Mouse (Mus musculus) left cerebral cortex, adult 8-10 months (tissue): ENCODE results near the gene Mrpl45. TPM values are rescaled to one million over a fixed set of nuclear protein-coding genes. Genes with fewer than 3 reads are reported as not detected.

Experiments
- DNase-seq, 2 experiments: peaks; one replicate each; pipeline ENCODE4 v3.0.0; 2022; ENCODE audit warnings: low spot score in 2 of 2
- total RNA-seq, 4 experiments: library from RNA; stranded (reverse); gene quantifications; 2 replicates each; pipeline ENCODE4 v1.2.4; 2022

Mrpl45 gene
- total RNA-seq, 4 experiments from 2014 or later: 22.5 to 27.2 (median 24.9) TPM

- DNase-seq: no peak
These were observed 16.0 kb downstream of the Mrpl45 start for GRCm38 (mm10) chr11:97331231-97332190.

GRCm38 (mm10) chr11:97333044-97333443, 17.5 kb downstream of the Mrpl45 start:
- no peak for DNase-seq

DNA sequence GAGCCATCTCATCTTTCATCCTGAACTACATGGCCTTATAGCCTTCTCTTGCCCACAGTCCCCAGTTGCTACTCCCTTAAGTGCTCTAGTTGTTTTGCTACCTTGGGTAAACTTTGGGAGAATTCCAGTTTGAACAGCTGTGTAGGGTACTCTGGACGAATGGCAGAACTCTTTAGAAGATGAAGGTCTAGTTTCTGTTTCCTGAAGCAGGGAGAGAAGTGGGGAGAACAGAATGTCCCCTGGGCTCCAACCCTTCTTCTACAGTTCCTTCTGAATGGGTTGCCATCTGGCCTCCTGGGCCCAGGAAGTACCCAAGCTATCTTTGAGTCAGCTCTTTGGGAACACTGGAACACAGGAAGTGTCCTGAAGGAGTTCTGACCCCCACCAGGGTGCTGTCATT, 18.4 kb downstream of the Mrpl45 start:
- no peak for DNase-seq

DNA sequence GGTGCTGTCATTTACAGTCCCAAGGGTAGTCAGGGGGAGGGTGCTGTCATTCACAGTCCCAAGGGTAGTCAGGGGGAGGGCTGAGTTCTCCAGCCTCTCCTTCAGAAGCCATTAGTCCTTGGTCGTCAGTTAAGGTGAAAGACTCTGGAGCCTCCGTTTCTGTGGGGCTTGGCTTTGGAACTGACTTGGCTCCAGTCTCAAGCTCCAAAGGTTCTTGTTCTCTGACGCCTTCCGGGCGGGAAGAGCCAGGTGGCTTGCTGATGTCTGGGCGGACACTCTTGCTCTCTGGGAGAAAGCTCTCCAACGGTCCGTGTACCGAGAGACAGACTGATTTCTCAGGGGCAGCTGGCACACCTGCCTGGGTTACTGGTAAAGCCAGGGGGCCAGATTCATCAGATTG, 18.9 kb downstream of the Mrpl45 start:
- no peak for DNase-seq

DNA sequence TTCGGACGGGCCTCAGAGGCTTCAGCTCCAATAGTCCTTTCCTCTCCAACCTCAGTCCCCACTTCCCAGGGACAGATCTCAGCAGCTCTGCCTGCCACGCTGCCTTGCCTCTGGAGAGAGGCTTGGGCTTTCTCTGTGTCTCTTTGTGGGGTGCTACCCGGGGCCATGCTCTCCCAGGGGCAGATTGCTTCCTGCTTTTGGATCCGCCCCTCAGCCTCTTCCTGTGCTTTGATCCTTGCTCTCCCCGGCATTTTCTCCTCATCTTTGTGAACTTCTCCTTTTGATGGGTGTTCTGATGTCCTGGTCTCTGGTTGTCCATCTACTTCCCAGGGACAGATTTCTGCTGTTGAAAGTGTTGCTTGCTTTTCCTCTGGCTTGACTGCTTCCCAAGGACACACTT, 20.7 kb downstream of the Mrpl45 start:
- no peak for DNase-seq

DNA sequence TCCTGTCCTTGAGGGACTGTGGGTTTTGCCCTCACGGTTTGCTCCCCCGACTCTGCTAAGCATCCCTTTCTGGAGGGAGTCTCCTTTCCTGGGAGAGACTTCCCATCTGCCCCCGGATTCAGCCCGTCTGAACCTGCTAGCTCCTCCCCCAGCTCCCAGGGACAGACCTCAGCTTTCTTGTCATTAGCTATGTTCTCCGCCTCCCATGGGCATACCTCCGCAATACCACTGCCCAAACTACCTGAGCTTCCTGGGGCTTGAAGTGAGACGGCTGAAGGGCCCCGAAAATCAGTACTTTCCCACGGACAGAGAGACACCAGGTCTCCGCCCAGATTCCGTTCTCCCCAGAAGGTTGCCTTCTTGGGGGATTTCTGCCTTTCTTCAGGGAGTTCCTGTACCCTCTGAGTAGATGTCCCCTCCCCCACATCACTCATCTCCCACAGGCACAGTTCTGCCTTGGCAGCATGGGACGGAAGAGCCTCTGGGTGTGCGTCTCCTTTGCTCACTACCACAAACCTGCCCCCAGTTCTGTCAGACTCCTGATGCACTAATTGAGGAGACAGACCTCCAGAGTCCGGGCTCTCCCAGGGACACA, 21.3 kb downstream of the Mrpl45 start:
- no peak for DNase-seq

DNA sequence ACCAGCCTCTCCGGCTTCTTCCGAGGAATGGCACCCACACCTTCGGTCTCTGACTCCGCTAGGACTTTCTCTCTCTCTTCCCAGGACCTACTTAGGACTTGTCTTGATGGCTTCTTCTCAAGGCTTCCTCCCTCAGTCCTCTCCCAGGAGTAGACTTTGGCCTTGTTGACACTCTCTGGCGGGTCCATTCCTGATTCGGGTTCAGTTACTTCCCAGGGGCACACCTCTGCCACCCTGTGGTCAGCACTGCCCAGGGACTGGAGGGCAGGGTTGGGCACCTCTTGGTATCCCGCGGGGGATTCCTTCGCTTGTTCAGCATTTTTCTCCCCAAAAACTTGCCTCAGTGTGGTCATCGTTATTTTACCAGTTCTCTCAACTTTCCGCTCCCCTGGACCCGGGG, 21.8 kb downstream of the Mrpl45 start:
- DNase-seq: no peak

DNA sequence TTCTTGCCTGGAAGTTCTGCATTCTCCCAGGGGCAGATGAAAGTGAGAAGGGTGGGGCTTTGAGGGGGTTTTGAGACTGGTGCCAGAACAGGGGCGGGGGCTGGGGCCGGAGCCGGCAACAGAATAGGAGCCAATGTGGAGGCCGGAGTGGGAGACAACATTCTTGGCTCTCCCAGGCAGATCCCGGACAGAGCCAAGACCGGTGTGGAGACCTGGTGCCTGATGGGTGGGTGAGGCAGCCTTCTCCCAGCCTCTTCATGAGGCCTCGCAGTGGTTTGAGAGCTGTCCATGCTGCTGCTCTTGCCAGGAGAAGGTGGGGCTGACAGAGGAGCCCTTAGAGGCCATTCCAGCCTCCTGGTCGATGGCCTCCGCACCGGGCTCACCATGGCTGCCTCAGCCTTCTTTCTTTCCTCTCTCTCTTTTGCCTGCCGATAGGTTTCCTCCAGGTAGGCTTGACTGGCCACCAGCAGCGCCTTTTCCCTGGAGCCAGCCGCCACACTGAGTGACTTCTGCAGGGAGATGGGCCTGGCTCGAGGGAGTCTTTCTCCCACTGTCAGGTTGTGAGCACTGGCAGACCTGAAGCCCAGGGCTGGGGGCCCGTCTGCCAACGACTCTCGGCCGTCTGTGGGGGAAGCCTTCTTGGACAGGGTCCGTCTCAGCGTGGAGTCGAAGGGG, 22.9 kb downstream of the Mrpl45 start:
- DNase-seq: no peak

GRCm38 (mm10) chr11:97338977-97339315, 23.4 kb downstream of the Mrpl45 start:
- no peak for DNase-seq

GRCm38 (mm10) chr11:97343175-97343574, 27.7 kb downstream of the Mrpl45 start:
- DNase-seq: no peak

DNA sequence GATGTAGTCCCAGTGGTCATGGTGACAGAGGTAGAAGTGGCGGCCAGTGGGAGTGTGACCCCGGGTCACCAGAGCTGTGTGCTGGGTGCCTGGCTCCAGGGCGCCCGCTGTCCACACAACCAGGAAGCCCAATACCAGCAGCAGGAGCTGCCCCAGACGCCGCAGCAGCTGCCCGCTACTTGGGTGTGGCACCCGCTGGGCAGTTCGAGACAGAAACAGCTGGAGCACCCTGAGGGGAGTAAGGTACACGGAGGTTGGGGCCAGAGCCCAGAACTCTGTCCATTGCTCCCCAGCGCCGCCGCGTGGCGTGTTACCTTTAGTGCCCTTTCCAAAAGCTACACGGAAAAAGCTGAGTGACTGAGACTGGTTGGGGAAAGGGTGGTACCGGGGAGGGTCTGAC, 28.1 kb downstream of the Mrpl45 start:
- no peak for DNase-seq

DNA sequence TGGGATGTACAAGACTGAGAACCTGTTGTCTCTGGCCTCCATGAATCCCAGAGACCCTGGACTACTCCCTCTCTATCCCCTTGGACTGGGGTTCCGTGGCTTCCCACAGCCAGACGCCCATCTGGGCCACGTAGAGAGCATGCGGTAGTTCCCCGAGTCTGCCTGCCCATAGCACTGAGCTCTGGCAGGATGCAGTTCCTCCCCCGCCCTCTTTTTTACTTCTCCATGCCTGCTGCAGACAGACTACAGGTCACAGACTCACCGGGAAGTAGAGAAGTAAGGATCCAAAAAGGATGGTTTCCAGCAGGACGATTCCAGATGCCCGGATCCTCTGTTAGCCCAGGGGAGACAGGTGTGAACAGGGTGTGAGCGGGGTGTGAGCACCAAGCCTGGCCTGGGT, 29.9 kb downstream of the Mrpl45 start:
- no peak for DNase-seq

- no peak for DNase-seq
These were observed 30.9 kb downstream of the Mrpl45 start for GRCm38 (mm10) chr11:97346383-97346782.

DNA sequence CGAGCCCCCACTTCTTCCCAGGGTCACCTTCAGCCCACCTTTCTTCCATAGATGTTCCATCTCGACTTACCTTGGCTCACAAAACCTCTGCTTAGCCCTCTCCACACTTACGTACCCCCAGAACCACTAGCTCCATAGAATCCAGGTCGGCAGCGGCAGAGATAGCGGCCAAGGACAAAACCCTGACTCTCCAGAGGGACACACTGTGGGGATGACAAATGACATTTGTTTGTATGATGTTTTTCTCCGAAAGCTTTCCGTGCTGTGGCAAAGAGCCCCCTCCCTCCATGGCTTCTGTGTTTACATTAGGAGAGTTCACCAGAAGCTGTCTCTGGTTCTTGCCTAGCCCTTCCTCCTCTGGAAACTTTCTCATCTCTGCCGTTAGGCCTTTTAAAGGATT, 31.8 kb downstream of the Mrpl45 start:
- no peak for DNase-seq

- DNase-seq: peak in 1 of 2 experiments; percentile 51
These were observed 34.5 kb downstream of the Mrpl45 start for GRCm38 (mm10) chr11:97350035-97350434.

DNA sequence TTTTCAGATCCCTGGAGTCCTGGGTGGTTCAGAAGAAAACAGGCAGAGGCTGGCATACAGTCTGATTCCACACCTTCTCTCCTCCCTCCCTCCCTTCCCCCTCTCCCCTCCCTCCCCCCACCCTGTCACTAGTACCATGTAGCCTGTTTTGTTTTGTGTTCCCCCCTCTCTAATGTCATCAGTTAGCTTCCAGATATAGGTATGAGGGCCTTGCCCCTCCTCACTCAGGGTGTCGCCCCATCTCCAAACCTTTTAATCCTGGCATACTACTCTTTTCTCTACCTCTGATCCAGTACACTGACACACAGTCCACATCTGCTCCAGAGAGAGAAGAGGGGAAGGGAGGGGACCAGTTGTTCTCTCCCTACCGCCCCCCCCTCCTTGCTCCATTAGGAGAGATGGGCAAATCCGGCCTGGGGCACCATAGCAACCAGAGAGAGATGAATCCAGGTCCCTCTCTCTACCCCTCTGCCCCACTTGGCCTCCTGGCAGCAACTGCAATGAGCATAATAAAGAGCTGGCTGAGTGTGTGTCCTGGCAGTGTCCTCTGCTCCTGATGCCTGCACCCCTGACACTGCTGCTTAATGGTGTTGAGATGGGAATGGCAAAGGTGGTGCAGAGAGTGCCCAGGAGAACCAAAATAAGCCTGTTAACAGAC, 36.6 kb downstream of the Mrpl45 start, which contains the start of gene Gpr179:
TSS of gene Gpr179 (minus strand) at position 51 of the 658 bp plus-strand sequence.
- no peak for DNase-seq

GRCm38 (mm10) chr11:97352935-97353597, 37.5 kb downstream of the Mrpl45 start:
- DNase-seq: no peak

DNA sequence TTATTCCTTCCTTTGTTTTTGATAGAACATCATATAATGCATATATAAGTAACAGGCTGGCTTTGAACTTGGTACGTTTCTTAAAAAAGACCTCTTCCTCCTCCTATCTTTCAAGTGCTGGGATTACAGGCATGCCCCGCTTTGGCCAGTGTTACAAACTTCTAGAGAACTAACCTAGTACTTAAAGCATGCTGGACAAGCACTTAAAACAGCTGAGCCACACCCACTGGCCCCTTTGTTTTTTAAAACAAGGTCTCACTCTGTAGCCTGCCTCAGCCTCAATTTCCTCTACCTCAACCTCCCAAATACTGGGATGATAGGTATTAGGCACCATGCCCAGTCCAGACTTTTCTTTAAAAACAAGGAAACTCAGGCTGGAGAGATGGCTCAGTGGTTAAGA, 39.1 kb downstream of the Mrpl45 start:
- DNase-seq: no peak

DNA sequence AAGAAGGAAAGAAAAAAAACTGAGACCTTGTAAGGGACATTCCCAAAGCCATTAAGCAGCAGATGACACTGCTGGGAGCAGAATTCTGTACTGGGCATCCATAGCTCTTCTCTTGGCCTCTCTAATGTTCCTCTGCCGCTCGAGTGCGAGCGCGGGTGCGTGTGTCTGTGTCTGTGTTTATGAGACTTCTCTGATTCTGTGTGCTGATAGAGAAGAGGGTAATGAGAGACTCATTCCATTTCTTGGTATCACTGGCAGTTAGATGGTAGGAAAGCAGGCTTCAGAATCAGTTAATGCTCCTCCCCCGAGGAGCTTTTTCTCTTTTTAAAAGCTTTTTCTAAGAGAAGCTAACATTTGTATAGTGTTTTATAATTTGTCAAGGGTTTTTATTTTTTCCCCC, 39.7 kb downstream of the Mrpl45 start:
- no peak for DNase-seq

GRCm38 (mm10) chr11:97357663-97358062, 42.1 kb downstream of the Mrpl45 start:
- DNase-seq: peak in 1 of 2 experiments; percentile 51
